In the genomic region with DNA sequence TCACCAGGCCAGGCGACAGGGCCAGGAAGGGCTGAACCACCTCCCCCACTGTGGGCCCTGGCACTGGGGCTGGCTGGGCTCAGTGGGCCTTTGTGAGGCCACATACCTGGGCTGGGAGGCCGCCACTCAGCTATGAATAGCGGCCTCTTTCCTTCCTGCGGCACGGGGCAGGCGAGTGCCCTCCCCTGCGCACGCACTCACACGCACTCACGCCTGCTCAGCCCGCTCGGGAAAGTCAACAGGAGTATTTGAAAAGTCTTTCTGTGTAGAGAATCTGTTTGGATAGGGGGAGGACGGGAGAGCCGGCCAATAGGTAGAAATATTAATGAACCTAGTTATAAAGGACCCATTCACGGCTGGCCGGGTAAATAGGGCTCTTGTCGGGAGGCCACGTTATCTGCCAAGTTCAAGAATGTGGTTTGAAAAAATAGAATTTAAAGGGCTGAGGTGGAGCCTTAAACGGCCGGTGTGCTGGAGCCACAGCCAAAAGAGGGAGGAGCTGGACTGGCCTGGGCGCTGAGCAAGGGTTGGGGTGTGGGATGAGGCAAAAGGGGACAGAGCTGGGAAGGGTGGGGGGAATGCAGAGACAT, we compare ENCODE assay signal across 10 mouse cellular contexts. TPM values are rescaled to one million over a fixed set of nuclear protein-coding genes. Genes with fewer than 3 reads are reported as not detected.
DNase-seq lines count a peak whose midpoint lies in the region; ATAC-seq and TF ChIP-seq lines count a peak whose summit lies in the region.
"Had no signal": no experiment of that assay in that cellular context is flagged by ENCODE, and none has a peak within 500 bp of the region (broad histone marks: within the 10 kb centered on the region; RNA-seq: fewer than 3 reads in every experiment).

No protein-coding gene starts in this region.

- no peaks in the 10 kb centered on the region for H3K27me3 ChIP-seq in intestine, embryonic 15.5 days (replicated peaks)
- no peaks in the 10 kb centered on the region for H3K27me3 ChIP-seq in stomach, embryonic 15.5 days (replicated peaks)

- no peak overlapping the region for H3K4me3 ChIP-seq in intestine, embryonic 15.5 days (replicated peaks)
- H3K4me3 ChIP-seq in lung, adult 2 months (replicated peaks; ENCODE audit: extremely low read depth, low read depth, low read length) = no peak overlapping the region
- no peak overlapping the region for H3K4me3 ChIP-seq in stomach, embryonic 15.5 days (replicated peaks)
- H3K4me3 ChIP-seq in gastrocnemius, adult 2 months = no peak overlapping the region

- H3K9ac ChIP-seq in intestine, embryonic 15.5 days = no peak overlapping the region
- no peak overlapping the region for H3K9ac ChIP-seq in stomach, embryonic 15.5 days

- TF ChIP-seq CTCF in lung, adult 2 months (IDR thresholded peaks at IDR 0.05; ENCODE audit: insufficient read depth, low read length) = no peak
- no peak for TF ChIP-seq CTCF in gastrocnemius, adult 2 months (IDR thresholded peaks at IDR 0.05)

- peak; percentile 27 for DNase-seq in ovary, postnatal 36 days (ENCODE audit: low spot score)
- no peak for DNase-seq in ovary, postnatal 10 days (ENCODE audit: low spot score)
- peak; percentile 46 for DNase-seq in lung, adult 2 months
- no peak for DNase-seq in gastrocnemius, adult 2 months
- DNase-seq in adipocyte (ENCODE audit: low spot score) = no peak

- H3K9me3 ChIP-seq in intestine, embryonic 15.5 days = no peaks in the 10 kb centered on the region
- H3K9me3 ChIP-seq in stomach, embryonic 15.5 days = no peaks in the 10 kb centered on the region

- WGBS in intestine, embryonic 15.5 days = 37% methylated on average over 21 of the region's 21 CpGs
- WGBS in lung, adult 2 months = 49% methylated on average over 21 of the region's 21 CpGs
- 44% methylated on average over 21 of the region's 21 CpGs for WGBS in stomach, embryonic 15.5 days

- 0 out of 2 replicates have a peak overlapping the region, but pooled peaks have one; percentile 0 for H3K4me2 ChIP-seq in intestine, embryonic 15.5 days (replicated peaks)
- H3K4me2 ChIP-seq in stomach, embryonic 15.5 days = peak overlapping the region; percentile 10; the same call in 1 of the 2 replicates

- intact Hi-C loops in gastrocnemius, adult 2 months (cut with DNase I) = no loop called here

- H3K4me1 ChIP-seq in intestine, embryonic 15.5 days (replicated peaks) = peaks cover 16% of the 10 kb centered on the region
- H3K4me1 ChIP-seq in lung, adult 2 months (ENCODE audit: control insufficient read depth, insufficient read depth, low read length) = no peaks in the 10 kb centered on the region
- peaks cover 12% of the 10 kb centered on the region for H3K4me1 ChIP-seq in stomach, embryonic 15.5 days

- H3K27ac ChIP-seq in intestine, embryonic 15.5 days = 0 out of 2 replicates have a peak overlapping the region, but pooled peaks have one; percentile 27
- H3K27ac ChIP-seq in stomach, embryonic 15.5 days = peak overlapping the region; percentile 84
- no peak overlapping the region for H3K27ac ChIP-seq in gastrocnemius, adult 2 months

- no peak for TF ChIP-seq POLR2A in lung, adult 2 months (IDR thresholded peaks at IDR 0.05; ENCODE audit: borderline replicate concordance, extremely low read depth, low read depth, low read length)

- peak; percentile 71 for ATAC-seq in intestine, embryonic 15.5 days
- ATAC-seq in stomach, embryonic 15.5 days (ENCODE audit: insufficient read depth, low FRiP score, low read depth) = peak; percentile 90
- ATAC-seq in inflammation-experienced regulatory T-cells, adult 6 months = no peak

- no peaks in the 10 kb centered on the region for H3K36me3 ChIP-seq in intestine, embryonic 15.5 days
- H3K36me3 ChIP-seq in stomach, embryonic 15.5 days = no peaks in the 10 kb centered on the region

RNA-seq across cellular contexts. Expression of gene Kif12, which starts 14.4 kb away (rescaled TPM):
- polyA plus RNA-seq in intestine, embryonic 15.5 days (2015; fragmentation: Nextera tagmentation; extraction: Ambion mirVana) = 67.1 and 77.3 TPM in 2 replicates
- 0.11 TPM in 1 of 2 replicates, not detected in the other for polyA plus RNA-seq in lung, adult 2 months (2012; rRNA removed)
- polyA plus RNA-seq in stomach, embryonic 15.5 days (2015; fragmentation: Nextera tagmentation; extraction: Ambion mirVana) = 31.6 and 39.0 TPM in 2 replicates
- polyA plus RNA-seq in inflammation-experienced regulatory T-cells, adult 6 months (2017; shearing (Covaris generic)) = not detected
- not detected for total RNA-seq in gastrocnemius, adult 2 months (2021)
- total RNA-seq: ES-E14 had no signal
- polyA plus RNA-seq: frontal cortex, adult 2 months had no signal

RNA-seq across cellular contexts. Expression of gene Col27a1, which starts 27.4 kb away (rescaled TPM):
- 13.1 and 13.3 TPM in 2 replicates for polyA plus RNA-seq in intestine, embryonic 15.5 days (2015; fragmentation: Nextera tagmentation; extraction: Ambion mirVana)
- polyA plus RNA-seq in lung, adult 2 months (2012; rRNA removed) = 11.2 and 11.5 TPM in 2 replicates
- 17.4 and 18.6 TPM in 2 replicates for polyA plus RNA-seq in stomach, embryonic 15.5 days (2015; fragmentation: Nextera tagmentation; extraction: Ambion mirVana)
- polyA plus RNA-seq in inflammation-experienced regulatory T-cells, adult 6 months (2017; shearing (Covaris generic)) = 1 to 10 TPM in 1 of 3 experiments, under 1 TPM in 2; 0.11 to 1.2 (median 0.65) TPM
- total RNA-seq in gastrocnemius, adult 2 months (2021) = under 1 TPM; 0.23 to 0.75 TPM

RNA-seq across cellular contexts. Expression of gene Ambp, which starts 31.8 kb away (rescaled TPM):
- polyA plus RNA-seq in intestine, embryonic 15.5 days (2015; fragmentation: Nextera tagmentation; extraction: Ambion mirVana) = 48.8 and 71.7 TPM in 2 replicates
- 0.26 and 1.4 TPM in 2 replicates for polyA plus RNA-seq in lung, adult 2 months (2012; rRNA removed)
- 156 and 167 TPM in 2 replicates for polyA plus RNA-seq in stomach, embryonic 15.5 days (2015; fragmentation: Nextera tagmentation; extraction: Ambion mirVana)
- polyA plus RNA-seq in inflammation-experienced regulatory T-cells, adult 6 months (2017; shearing (Covaris generic)) = not detected
- total RNA-seq in gastrocnemius, adult 2 months (2021) = not detected
- total RNA-seq: ES-E14 had no signal

Comparison
In these comparisons a context has a peak if more than half of its experiments do, and no peak if none do; other contexts are left out.
1. DNase-seq: peak in ovary, postnatal 36 days (single experiment) and lung, adult 2 months (single experiment); none in ovary, postnatal 10 days (single experiment), gastrocnemius, adult 2 months (single experiment) and adipocyte (single experiment).
2. RNA of gene Kif12, which starts 14.4 kb away (polyA plus RNA-seq): 67.1 to 77.3 TPM in intestine, embryonic 15.5 days and 31.6 to 39.0 TPM in stomach, embryonic 15.5 days; 0.11 TPM in lung, adult 2 months and not detected in inflammation-experienced regulatory T-cells, adult 6 months; every median in the first group is over 10 times any median in the second.
3. RNA of gene Ambp, which starts 31.8 kb away (polyA plus RNA-seq): 156 to 167 TPM in stomach, embryonic 15.5 days and 48.8 to 71.7 TPM in intestine, embryonic 15.5 days; 0.26 to 1.4 TPM in lung, adult 2 months and not detected in inflammation-experienced regulatory T-cells, adult 6 months; every median in the first group is over 10 times any median in the second.